Mouse (Mus musculus): ENCODE results near the gene Kif21a.

Gene Kif21a

GRCm38 (mm10) chr15:90931451-90931850, 118.3 kb downstream of the Kif21a start:
- DNase-seq, result no peak

GRCm38 (mm10) chr15:90929043-90929442, 120.7 kb downstream of the Kif21a start:
- DNase-seq, result peak; percentile 6

GRCm38 (mm10) chr15:90896480-90896879, 153.3 kb downstream of the Kif21a start:
- DNase-seq, result no peak

- no peak for DNase-seq
Measured at GRCm38 (mm10) chr15:90887466-90887865, 162.3 kb downstream of the Kif21a start.

Measured in thymus, postnatal 4 days (tissue).